Mouse (Mus musculus) right cerebral cortex, adult 18-20 months (tissue): ENCODE measurements at regions not wholly inside any gene's neighbourhood (a gene's known extent, or its start where the extent isn't known, plus 50 kb on each side); places are given as distances from the start of the nearest gene placed in this dataset.

Source experiments
- DNase-seq: peaks from one replicate; pipeline ENCODE4 v3.0.0; 2022; ENCODE audit warnings: mixed read lengths

- no peak for DNase-seq
These were observed 57.1 kb downstream of the Inhbb start for GRCm38 (mm10) chr1:119364901-119365300.

GRCm38 (mm10) chr1:119358096-119358495, 64.0 kb downstream of the Inhbb start:
- DNase-seq: no peak

- no peak for DNase-seq
These were observed 65.1 kb downstream of the Inhbb start for GRCm38 (mm10) chr1:119356916-119357315.

GRCm38 (mm10) chr1:119355456-119355855, 66.6 kb downstream of the Inhbb start:
- no peak for DNase-seq

- DNase-seq: no peak
These were observed 70.5 kb downstream of the Inhbb start for GRCm38 (mm10) chr1:119351567-119351966.

GRCm38 (mm10) chr1:119350846-119351245, 71.2 kb downstream of the Inhbb start:
- DNase-seq: no peak

- no peak for DNase-seq
These were observed 71.8 kb downstream of the Inhbb start for GRCm38 (mm10) chr1:119350296-119350695.

- no peak for DNase-seq
These were observed 73.4 kb downstream of the Inhbb start for GRCm38 (mm10) chr1:119348456-119349208.

GRCm38 (mm10) chr1:119347749-119348148, 74.3 kb downstream of the Inhbb start:
- DNase-seq: no peak

GRCm38 (mm10) chr1:119346634-119347155, 75.4 kb downstream of the Inhbb start:
- no peak for DNase-seq

- DNase-seq: no peak
These were observed 76.8 kb downstream of the Inhbb start for GRCm38 (mm10) chr1:119345115-119345791.

- no peak for DNase-seq
These were observed 78.0 kb downstream of the Inhbb start for GRCm38 (mm10) chr1:119344046-119344445.

GRCm38 (mm10) chr1:119335171-119335570, 86.9 kb downstream of the Inhbb start:
- DNase-seq: no peak

GRCm38 (mm10) chr1:119330751-119331326, 91.2 kb downstream of the Inhbb start:
- DNase-seq: no peak

- DNase-seq: no peak
These were observed 92.2 kb downstream of the Inhbb start for GRCm38 (mm10) chr1:119329693-119330434.

- DNase-seq: peak; percentile 43
These were observed 92.9 kb downstream of the Inhbb start for GRCm38 (mm10) chr1:119328921-119329692.

- no peak for DNase-seq
These were observed 97.5 kb downstream of the Inhbb start for GRCm38 (mm10) chr1:119324551-119324950.

GRCm38 (mm10) chr1:119322279-119322995, 99.6 kb downstream of the Inhbb start:
- no peak for DNase-seq

GRCm38 (mm10) chr1:119321799-119322198, 100.2 kb downstream of the Inhbb start:
- DNase-seq: no peak

- no peak for DNase-seq
These were observed 105.0 kb downstream of the Inhbb start for GRCm38 (mm10) chr1:119317006-119317405.

- no peak for DNase-seq
These were observed 113.2 kb downstream of the Inhbb start for GRCm38 (mm10) chr1:119308719-119309365.
